Mouse (Mus musculus): ENCODE results near the gene Rfx4.

GRCm38 (mm10) chr10:84810030-84810849, 54.4 kb downstream of the Rfx4 start:
- TF ChIP-seq CTCF (IDR thresholded peaks at IDR 0.05; ENCODE audit: control insufficient read depth, insufficient read depth, low read length) (no peak), POLR2A (IDR thresholded peaks at IDR 0.05; ENCODE audit: borderline replicate concordance, control insufficient read depth, low read depth, low read length) (no peak)

Data from bone marrow, adult 2 months (tissue).